Mouse (Mus musculus) liver, embryonic 14.5 days (tissue): ENCODE measurements at regions not wholly inside any gene's neighbourhood (a gene's known extent, or its start where the extent isn't known, plus 50 kb on each side); places are given as distances from the start of the nearest gene placed in this dataset.

Experiments used
- CTCF ChIP-seq: IDR thresholded peaks from 2 replicates; pipeline ENCODE4 v1.5.1; 2016; ENCODE audit warnings: antibody characterized with exemption, low read depth, control low read depth
- EP300 ChIP-seq: IDR thresholded peaks from 2 replicates; pipeline ENCODE4 v1.6.1; 2016; ENCODE audit warnings: antibody characterized with exemption, low read depth

- TF ChIP-seq CTCF = no peak
- no peak for TF ChIP-seq EP300
Observed at GRCm38 (mm10) chr8:49533412-49534351, 689.9 kb upstream of the Tenm3 start.
